Mouse (Mus musculus): ENCODE measurements around the gene Nrxn2.

The Nrxn2 gene

DNA sequence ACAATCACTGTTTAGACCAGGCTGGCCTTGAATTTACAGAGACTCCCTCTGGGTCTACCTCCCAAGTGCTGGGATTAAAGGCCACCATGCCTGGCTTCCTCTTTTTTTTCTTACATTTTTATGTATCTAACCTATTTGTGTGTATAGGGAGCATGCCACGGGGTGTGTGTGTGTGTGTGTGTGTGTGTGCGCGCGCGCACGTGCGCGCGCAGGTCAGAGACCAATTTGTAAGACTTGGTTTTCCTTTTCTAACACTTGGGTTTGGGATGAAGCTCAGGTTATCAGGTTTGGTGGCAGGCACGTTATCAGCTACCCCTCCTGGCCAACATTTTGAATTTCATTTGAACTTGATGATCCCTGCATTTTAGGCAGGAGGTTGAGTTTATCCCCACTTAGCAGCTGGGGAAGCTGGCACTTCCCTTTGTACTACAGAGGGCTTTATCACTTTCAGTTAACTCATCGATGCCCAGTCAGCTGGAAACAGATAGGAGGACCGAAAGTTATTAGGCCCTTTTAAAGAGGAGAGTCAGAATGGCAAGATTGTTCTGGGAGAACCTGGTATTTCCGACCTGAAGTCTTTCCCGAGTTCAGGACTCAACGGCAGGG, 48.9 kb downstream of the Nrxn2 start:
- Histone ChIP-seq H3K27me3 (ENCODE audit: control insufficient read depth, insufficient read depth, low read length, poor library complexity, severe bottlenecking) (no peaks in the 10 kb centered on the region; the same call in 1 of the 2 replicates), H3K36me3 (ENCODE audit: control insufficient read depth, insufficient read depth, low read length, poor library complexity, severe bottlenecking) (no peaks in the 10 kb centered on the region)
- no peak for DNase-seq (ENCODE audit: low read depth, low spot score)

DNA sequence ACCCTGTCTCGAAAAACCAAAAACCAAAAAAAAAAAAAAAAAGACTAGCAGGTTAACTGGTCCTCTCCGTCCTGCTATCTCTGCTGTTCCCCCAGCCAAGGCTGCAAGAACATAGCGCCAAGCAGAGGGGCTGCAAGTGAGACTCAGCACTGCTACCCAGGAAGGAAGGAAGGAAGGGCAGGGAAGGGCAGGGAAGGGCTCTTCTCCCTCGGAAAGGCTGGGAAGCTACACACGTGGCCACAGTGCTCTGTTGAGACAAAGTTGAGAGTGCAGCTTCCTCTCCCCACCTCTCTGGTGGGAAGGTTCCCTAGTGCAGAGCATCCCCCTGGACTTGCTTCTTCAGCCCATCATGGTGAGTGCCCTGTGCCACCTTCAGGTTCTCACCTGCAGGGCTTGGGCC, 53.1 kb downstream of the Nrxn2 start:
- no peak for DNase-seq (ENCODE audit: low read depth, low spot score)
- no peaks in the 10 kb centered on the region for H3K36me3 ChIP-seq (ENCODE audit: control insufficient read depth, insufficient read depth, low read length, poor library complexity, severe bottlenecking)
- H3K27me3 ChIP-seq (ENCODE audit: control insufficient read depth, insufficient read depth, low read length, poor library complexity, severe bottlenecking): no peaks in the 10 kb centered on the region

DNA sequence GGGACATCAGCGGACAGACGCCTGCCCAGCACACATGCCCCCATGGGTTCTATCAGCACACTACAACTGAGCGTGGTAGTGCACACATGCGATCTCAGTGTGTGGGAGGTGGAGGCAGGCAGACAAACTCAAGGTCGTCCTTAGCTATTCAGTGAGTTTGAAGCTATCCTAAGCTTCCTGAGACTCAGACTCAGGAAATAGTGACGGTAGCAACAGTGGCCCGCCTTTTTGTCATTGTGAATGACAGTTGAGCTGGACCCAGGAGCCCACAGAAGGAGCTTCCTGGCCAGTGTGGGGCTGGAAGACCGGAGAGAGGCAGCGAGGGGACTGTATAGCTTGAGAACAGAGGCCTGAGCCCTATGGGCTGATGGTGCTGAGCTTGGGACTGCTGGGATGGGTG, 54.3 kb downstream of the Nrxn2 start:
- no peaks in the 10 kb centered on the region for H3K27me3 ChIP-seq (ENCODE audit: control insufficient read depth, insufficient read depth, low read length, poor library complexity, severe bottlenecking)
- DNase-seq (ENCODE audit: low read depth, low spot score): no peak

DNA sequence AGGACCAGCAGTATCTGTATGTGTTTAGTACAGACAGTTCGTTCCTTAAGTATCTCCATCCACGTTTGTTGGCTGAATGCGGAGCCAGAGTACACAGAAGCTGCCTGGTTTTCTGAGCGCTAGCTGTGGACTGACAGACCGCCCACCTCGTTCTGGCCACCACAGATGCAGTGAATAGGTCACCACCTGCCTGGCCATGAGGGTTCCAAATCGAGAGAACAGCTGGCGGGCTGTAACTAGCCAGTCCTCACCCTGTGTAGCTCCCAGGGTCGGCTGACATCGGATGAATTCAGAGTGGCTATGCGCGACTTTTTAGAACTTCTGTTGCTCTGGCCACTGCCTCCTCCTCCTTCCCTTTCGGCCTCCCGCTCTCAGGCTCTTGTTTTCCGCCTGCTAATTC, 56.2 kb downstream of the Nrxn2 start:
- no peaks in the 10 kb centered on the region for H3K36me3 ChIP-seq (ENCODE audit: control insufficient read depth, insufficient read depth, low read length, poor library complexity, severe bottlenecking)
- DNase-seq (ENCODE audit: low read depth, low spot score): no peak

More for the DNA sequence above, 54.3 kb downstream of the Nrxn2 start:
- no peaks in the 10 kb centered on the region for H3K36me3 ChIP-seq (ENCODE audit: control insufficient read depth, insufficient read depth, low read length, poor library complexity, severe bottlenecking)

DNA sequence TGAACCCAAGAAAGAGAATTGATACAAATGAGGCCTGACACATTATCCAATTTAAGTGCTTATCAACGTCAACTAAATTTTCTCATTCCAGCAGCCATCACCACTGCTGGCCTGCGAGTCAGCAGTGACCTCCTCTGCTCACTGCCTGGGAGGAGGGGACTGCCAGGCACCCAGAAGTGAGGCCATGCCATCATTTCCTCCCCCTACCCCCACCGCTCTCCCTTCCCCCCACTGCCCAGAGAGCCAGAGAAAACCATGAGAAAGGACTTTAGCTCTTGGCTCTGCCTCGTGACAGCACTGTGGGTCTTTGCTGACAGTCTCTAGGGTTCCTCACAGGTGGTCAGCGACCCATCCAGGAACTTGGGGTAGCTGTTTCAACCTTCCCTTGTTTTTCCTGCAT, 56.6 kb downstream of the Nrxn2 start:
- H3K27me3 ChIP-seq (ENCODE audit: control insufficient read depth, insufficient read depth, low read length, poor library complexity, severe bottlenecking): no peaks in the 10 kb centered on the region
- no peaks in the 10 kb centered on the region for H3K36me3 ChIP-seq (ENCODE audit: control insufficient read depth, insufficient read depth, low read length, poor library complexity, severe bottlenecking)
- no peak for DNase-seq (ENCODE audit: low read depth, low spot score)

More for the DNA sequence above, 56.2 kb downstream of the Nrxn2 start:
- H3K27me3 ChIP-seq (ENCODE audit: control insufficient read depth, insufficient read depth, low read length, poor library complexity, severe bottlenecking): no peaks in the 10 kb centered on the region

DNA sequence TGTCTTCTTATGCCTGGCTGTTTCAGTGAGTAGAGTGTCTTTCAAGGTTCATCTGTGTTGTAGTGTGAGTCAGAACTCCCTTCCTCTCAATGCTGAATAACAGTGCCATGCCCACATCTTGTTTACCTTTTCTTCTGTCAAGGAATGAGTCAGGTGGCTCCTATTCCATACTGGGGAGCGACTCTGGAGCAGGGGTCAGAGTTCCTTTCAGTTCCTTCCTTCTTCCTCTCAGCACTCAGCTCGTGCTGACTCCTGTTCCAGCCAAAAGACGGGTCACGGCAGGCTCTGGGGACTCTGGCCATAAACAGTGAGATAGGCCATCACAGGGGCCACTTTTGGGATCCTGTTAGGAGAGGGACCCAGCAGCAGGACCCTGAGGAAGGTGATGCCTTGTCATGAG, 58.5 kb downstream of the Nrxn2 start:
- no peaks in the 10 kb centered on the region for H3K36me3 ChIP-seq (ENCODE audit: control insufficient read depth, insufficient read depth, low read length, poor library complexity, severe bottlenecking)
- no peak for DNase-seq (ENCODE audit: low read depth, low spot score)
- H3K27me3 ChIP-seq (ENCODE audit: control insufficient read depth, insufficient read depth, low read length, poor library complexity, severe bottlenecking): no peaks in the 10 kb centered on the region

DNA sequence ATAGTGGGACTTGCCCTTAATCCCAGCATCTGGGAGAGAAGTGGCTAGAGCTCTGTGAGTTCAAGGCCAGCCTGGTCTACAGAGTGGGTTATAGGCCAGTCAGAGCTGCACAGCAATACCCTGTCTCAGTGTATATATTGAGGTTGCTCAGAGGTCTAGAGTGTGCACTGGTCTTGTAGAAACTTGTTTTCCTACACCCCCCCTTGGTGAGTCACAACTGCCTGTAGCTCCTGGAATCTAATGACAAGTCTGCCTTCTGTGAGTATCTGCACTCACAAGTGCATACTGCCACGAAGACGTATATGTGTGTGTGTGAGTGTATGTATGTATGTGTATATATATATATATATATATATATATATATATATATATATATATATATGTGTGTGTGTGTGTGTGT, 60.0 kb downstream of the Nrxn2 start:
- Histone ChIP-seq H3K27me3 (ENCODE audit: control insufficient read depth, insufficient read depth, low read length, poor library complexity, severe bottlenecking) (no peaks in the 10 kb centered on the region), H3K36me3 (ENCODE audit: control insufficient read depth, insufficient read depth, low read length, poor library complexity, severe bottlenecking) (no peaks in the 10 kb centered on the region)
- no peak for DNase-seq (ENCODE audit: low read depth, low spot score)

DNA sequence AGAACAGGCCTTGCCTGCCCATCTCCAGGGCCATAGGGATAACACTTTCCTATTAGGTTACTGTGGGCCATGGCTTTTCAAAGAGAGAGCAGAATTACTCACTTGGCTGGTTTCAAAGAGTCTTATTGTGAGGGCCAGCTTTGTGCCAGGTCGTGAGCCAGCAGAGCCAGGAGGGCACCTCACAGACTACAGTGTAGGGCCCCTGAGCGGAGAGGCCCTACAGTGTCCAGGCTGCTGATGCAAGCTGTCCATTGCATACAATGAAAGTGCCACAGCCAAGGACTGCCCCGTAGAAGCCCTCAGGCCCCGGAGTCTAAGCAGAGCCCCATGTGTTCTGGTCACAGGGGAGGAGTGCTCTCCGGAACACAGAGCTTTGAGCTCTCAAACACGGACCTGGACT, 64.4 kb downstream of the Nrxn2 start:
- DNase-seq (ENCODE audit: low read depth, low spot score): no peak
- no peaks in the 10 kb centered on the region for H3K36me3 ChIP-seq (ENCODE audit: control insufficient read depth, insufficient read depth, low read length, poor library complexity, severe bottlenecking)
- H3K27me3 ChIP-seq (ENCODE audit: control insufficient read depth, insufficient read depth, low read length, poor library complexity, severe bottlenecking): no peaks in the 10 kb centered on the region

DNA sequence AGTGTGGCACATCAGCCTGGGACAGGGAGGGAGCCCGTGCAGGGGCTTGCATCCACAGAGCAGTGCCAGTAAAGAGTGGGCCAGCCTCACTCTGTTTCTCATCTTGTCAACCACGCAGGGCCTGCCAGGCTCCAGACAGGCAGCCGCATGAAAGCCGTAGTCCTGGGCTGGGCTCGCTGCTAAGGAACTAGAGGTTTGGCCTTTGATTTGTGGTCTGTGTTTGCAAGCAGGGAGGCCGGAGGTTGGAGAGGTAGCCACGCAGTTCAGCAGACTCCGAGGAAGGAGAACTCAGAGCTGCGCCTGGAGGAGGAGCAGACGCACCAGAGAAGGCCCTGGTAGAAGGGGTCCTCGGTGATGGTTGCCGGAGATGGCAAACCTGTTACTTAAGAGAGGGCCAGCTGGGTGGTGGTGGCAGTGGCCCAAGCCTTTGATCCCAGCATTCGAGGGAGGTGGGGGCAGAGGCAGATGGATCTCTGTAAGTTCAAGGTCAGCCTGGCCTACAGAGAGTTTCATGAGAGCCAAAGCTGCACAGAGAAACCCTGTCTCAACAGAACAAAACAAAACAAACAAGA, 66.6 kb downstream of the Nrxn2 start:
- DNase-seq (ENCODE audit: low read depth, low spot score): no peak
- Histone ChIP-seq H3K27me3 (ENCODE audit: control insufficient read depth, insufficient read depth, low read length, poor library complexity, severe bottlenecking) (no peaks in the 10 kb centered on the region), H3K36me3 (ENCODE audit: control insufficient read depth, insufficient read depth, low read length, poor library complexity, severe bottlenecking) (no peaks in the 10 kb centered on the region)

DNA sequence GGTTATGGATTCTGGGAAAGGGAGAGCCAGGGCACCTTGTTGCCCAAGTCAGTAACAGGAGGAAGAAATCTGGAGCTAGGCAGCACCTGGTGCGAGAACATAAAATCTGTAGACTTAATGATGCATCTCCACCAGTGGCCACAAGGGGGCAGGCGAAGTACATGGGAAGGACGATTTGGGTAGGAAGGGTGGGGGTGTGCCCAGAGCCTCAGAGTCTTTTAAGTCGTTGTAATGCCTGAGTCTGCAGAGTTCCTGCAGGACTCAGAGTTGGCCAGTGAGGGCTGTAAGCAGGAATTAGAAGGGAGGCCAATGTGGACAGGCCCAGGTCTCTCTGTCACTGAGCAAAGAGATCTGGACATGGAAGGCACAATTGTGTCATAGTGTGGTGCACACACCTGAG, 70.5 kb downstream of the Nrxn2 start:
- Histone ChIP-seq H3K27me3 (ENCODE audit: control insufficient read depth, insufficient read depth, low read length, poor library complexity, severe bottlenecking) (no peaks in the 10 kb centered on the region), H3K36me3 (ENCODE audit: control insufficient read depth, insufficient read depth, low read length, poor library complexity, severe bottlenecking) (no peaks in the 10 kb centered on the region)
- DNase-seq (ENCODE audit: low read depth, low spot score): peak; percentile 90

DNA sequence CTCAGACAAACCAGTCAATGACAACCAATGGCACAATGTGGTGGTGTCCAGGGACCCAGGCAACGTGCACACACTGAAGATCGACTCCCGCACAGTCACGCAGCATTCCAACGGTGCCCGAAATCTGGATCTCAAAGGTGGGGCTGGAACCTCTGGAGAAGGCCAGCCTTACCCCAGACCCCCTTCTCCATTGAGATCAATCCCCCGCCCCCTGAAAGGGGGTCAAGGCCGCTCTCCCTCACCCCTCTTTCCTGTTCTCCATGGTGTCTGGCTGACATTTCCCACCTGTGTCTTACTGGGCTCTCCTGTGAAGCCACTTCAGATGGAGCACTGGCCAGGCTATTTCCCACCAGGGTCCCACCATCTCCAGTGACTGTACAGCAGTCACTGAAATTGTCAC, 73.0 kb downstream of the Nrxn2 start:
- DNase-seq (ENCODE audit: low read depth, low spot score): no peak
- H3K27me3 ChIP-seq (ENCODE audit: control insufficient read depth, insufficient read depth, low read length, poor library complexity, severe bottlenecking): no peaks in the 10 kb centered on the region
- no peaks in the 10 kb centered on the region for H3K36me3 ChIP-seq (ENCODE audit: control insufficient read depth, insufficient read depth, low read length, poor library complexity, severe bottlenecking)

DNA sequence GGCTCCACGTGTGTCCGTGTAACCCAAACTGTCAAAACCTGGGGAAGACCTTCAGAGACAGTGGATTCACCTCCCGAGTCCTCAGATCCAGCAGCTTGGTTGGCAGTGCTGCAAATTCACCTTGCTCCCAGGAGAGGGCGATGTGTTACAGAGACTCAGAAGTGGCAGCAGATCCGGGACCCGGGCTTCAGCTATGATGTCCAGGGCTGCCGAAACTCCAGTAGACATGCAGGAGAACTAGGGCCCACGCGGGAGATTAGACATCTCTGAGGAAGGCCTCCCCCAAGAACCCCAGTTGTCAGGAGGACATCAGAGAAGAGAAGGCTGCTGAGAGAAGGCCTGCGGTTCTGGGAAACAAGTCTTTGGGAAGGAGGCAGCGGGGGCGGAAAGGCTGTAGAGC, 73.6 kb downstream of the Nrxn2 start:
- peak; percentile 72 for DNase-seq (ENCODE audit: low read depth, low spot score)
- H3K27me3 ChIP-seq (ENCODE audit: control insufficient read depth, insufficient read depth, low read length, poor library complexity, severe bottlenecking): no peaks in the 10 kb centered on the region
- no peaks in the 10 kb centered on the region for H3K36me3 ChIP-seq (ENCODE audit: control insufficient read depth, insufficient read depth, low read length, poor library complexity, severe bottlenecking)

DNA sequence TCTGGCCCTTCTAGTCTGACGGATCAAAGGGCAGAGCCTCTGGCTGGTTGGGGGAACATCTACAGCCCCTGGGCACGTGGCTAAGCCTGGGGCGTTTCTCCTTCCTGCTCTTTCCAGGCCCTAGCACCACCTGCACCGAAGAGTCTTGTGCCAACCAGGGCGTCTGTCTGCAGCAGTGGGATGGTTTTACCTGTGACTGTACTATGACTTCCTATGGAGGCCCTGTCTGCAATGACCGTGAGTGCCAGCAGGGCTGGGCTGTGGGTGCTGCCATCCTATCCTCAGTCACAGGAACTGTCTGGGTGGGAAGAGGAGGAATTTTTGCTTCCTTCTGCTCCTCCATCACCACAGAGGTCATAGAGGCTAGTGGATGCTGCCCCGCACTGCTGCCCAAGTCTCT, 74.7 kb downstream of the Nrxn2 start:
- no peaks in the 10 kb centered on the region for H3K27me3 ChIP-seq (ENCODE audit: control insufficient read depth, insufficient read depth, low read length, poor library complexity, severe bottlenecking)
- H3K36me3 ChIP-seq (ENCODE audit: control insufficient read depth, insufficient read depth, low read length, poor library complexity, severe bottlenecking): no peaks in the 10 kb centered on the region
- DNase-seq (ENCODE audit: low read depth, low spot score): no peak

DNA sequence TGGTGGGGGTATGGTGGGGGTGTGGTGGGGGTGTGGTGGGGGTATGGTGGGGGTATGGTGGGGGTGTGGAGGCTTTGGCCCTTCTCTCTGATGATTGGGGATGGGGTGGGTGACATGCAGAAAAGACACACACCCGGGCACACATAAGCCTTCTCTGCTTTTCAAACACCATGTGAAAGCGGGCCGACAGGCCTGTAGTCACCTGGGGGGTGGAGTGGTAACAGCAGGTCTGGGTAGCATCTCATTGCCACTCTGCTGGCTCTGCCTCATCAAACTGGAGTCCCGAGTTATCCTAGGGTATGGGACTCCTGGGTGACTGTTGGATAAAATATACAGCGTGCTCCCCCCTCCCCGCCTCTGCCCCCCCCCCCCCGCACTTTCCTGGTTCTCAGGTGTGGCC, 75.5 kb downstream of the Nrxn2 start:
- no peaks in the 10 kb centered on the region for H3K27me3 ChIP-seq (ENCODE audit: control insufficient read depth, insufficient read depth, low read length, poor library complexity, severe bottlenecking)
- DNase-seq (ENCODE audit: low read depth, low spot score): no peak
- H3K36me3 ChIP-seq (ENCODE audit: control insufficient read depth, insufficient read depth, low read length, poor library complexity, severe bottlenecking): no peaks in the 10 kb centered on the region

DNA sequence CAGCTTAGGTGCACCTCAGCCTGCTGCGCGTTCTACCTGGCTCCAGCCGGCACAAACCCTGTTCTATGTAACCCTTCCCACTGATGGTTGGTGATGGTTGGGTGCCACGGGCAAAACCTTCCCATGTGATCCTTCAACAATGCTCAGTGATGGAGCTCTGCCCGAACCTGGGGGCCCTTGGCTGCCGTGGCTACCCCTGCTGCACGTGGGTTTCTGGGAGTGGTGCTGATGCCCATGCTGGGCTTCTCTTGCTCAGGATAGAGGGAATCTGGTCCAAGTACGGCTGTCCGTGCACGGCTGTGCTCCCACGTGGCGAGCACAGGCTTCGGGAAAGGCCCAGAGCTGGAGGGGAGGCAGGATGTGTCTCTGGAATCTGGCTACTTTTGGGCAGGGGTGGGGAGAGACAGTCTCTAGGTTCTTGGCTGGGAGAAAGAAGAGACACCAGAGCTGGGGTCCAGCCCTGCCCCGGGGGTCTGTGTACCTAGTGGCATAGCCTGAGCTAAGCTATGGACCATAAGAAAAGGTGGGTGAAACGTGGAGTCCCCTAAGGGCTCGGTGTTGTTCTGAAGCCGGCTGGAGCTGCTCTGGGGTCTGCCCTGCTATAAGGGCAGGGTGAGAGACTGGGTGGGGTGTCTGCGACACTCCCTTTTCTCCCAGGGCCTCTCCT, 76.1 kb downstream of the Nrxn2 start:
- H3K27me3 ChIP-seq (ENCODE audit: control insufficient read depth, insufficient read depth, low read length, poor library complexity, severe bottlenecking): no peaks in the 10 kb centered on the region
- H3K36me3 ChIP-seq (ENCODE audit: control insufficient read depth, insufficient read depth, low read length, poor library complexity, severe bottlenecking): no peaks in the 10 kb centered on the region
- DNase-seq (ENCODE audit: low read depth, low spot score): no peak
